Mouse (Mus musculus) kidney, postnatal 0 days (tissue): Measurements from ENCODE around the gene Ppp1r14d. TPM values are rescaled to one million over a fixed set of nuclear protein-coding genes. Genes with fewer than 3 reads are reported as not detected.

Experiments used
- ATAC-seq: fragments of 200-750 bp; cut with Nextera tagmentation; replicated peaks from 2 replicates; pipeline ENCODE4 v1.8.0; 2017; ENCODE audit warnings: low read depth, moderate number of reproducible peaks, moderate TSS enrichment, moderate library complexity; ENCODE audit not compliant: low FRiP score
- DNase-seq: peaks from one replicate; pipeline ENCODE4 v3.0.0-alpha.2; 2016; ENCODE audit warnings: low spot score
- H3K27ac ChIP-seq: fragments of 300-500 bp; sonication (generic); 2 replicates; pipeline ENCODE4 v1.5.1; 2014; ENCODE audit warnings: mild to moderate bottlenecking
- H3K27me3 ChIP-seq: fragments of 300-500 bp; sonication (generic); 2 replicates; pipeline ENCODE4 v1.6.1; 2014; ENCODE audit warnings: low read length, mixed read lengths; ENCODE audit not compliant: insufficient read depth
- H3K36me3 ChIP-seq: fragments of 300-500 bp; sonication (generic); 2 replicates; pipeline ENCODE4 v1.6.1; 2014; ENCODE audit warnings: low read length, mixed read lengths; ENCODE audit not compliant: insufficient read depth
- H3K4me1 ChIP-seq: fragments of 300-500 bp; sonication (generic); replicated peaks from 2 replicates; pipeline ENCODE4 v1.6.1; 2014; ENCODE audit warnings: antibody characterized with exemption, low read length, mixed read lengths; ENCODE audit not compliant: insufficient read depth
- H3K4me2 ChIP-seq: fragments of 300-500 bp; sonication (generic); 2 replicates; pipeline ENCODE4 v1.6.1; 2014; ENCODE audit warnings: mild to moderate bottlenecking, low read length, moderate library complexity, mixed read lengths
- H3K4me3 ChIP-seq: fragments of 300-500 bp; sonication (generic); replicated peaks from 2 replicates; pipeline ENCODE4 v1.5.1; 2014; ENCODE audit warnings: low read depth, low read length
- H3K9ac ChIP-seq: fragments of 300-500 bp; sonication (generic); 2 replicates; pipeline ENCODE4 v1.6.1; 2014; ENCODE audit warnings: low read depth, low read length
- H3K9me3 ChIP-seq: fragments of 300-500 bp; sonication (generic); replicated peaks from 2 replicates; pipeline ENCODE4 v1.6.1; 2016; ENCODE audit warnings: low read length, inconsistent platforms, mixed read lengths
- CTCF ChIP-seq: IDR thresholded peaks from 2 replicates; pipeline ENCODE4 v1.5.1; 2016; ENCODE audit warnings: antibody characterized with exemption, low read depth, mild to moderate bottlenecking, moderate library complexity
- WGBS: fragments of 180-500 bp; shearing (Covaris S2); extraction: QIAGEN DNeasy Blood & Tissue Kit; methylation state at CpG from one replicate; pipeline ENCODE4 v1.1.7; 2014; 5-methylcytosine and 5-hydroxymethylcytosine counted together
- polyA plus RNA-seq: library from polyadenylated mRNA; unstranded; fragments of >200 nt; fragmentation: Nextera tagmentation; extraction: Ambion mirVana; gene quantifications from 2 replicates; pipeline ENCODE4 v1.2.1, GENCODE M21; 2015

Ppp1r14d gene
- polyA plus RNA-seq, 1 experiment from 2014 or later, result 1.0 TPM

- Histone ChIP-seq H3K4me2 (no peak overlapping the region), H3K27me3 (no peaks in the 10 kb centered on the region), H3K9ac (no peak overlapping the region), H3K9me3 (no peaks in the 10 kb centered on the region), H3K27ac (no peak overlapping the region), H3K4me1 (peaks cover 5% of the 10 kb centered on the region; the same call in 1 of the 2 replicates), H3K4me3 (no peak overlapping the region), H3K36me3 (no peaks in the 10 kb centered on the region)
- 37% methylated on average over 4 of the region's 4 CpGs for WGBS
- no peak for TF ChIP-seq CTCF
- DNase-seq, result no peak
- no peak for ATAC-seq
Measured at GRCm38 (mm10) chr2:119196316-119197108, 33.2 kb downstream of the Ppp1r14d start.

DNA sequence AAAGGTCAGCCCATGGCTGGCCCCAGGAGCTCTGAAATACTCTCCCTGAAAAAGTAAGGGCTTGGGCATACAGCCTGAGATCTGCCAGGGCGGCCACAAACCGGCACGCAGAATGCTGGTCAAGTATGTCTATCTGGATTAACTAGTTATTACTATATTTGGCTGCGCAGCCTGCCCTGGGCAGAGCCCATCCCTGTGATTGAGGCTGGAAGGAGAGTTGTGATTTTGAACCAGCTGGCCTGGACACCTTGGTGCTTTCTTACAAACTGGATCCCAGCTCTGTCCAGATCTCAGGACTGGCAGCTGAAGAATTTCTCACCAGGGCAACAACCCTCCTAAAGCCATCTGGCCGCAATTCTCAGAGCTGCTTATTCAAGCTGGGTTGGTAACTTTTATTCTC, 35.6 kb downstream of the Ppp1r14d start:
- ATAC-seq, result no peak
- H3K9me3 ChIP-seq, result no peaks in the 10 kb centered on the region
- H3K4me3 ChIP-seq, result no peak overlapping the region
- no peak for DNase-seq
- peaks cover 5% of the 10 kb centered on the region; the same call in 1 of the 2 replicates for H3K4me1 ChIP-seq
- WGBS, result 84% methylated on average over 5 of the region's 5 CpGs
- no peak overlapping the region for H3K4me2 ChIP-seq
- peak overlapping the region; percentile 1; the same call in 1 of the 2 replicates for H3K9ac ChIP-seq
- H3K27ac ChIP-seq, result no peak overlapping the region
- H3K36me3 ChIP-seq, result no peaks in the 10 kb centered on the region
- no peak for TF ChIP-seq CTCF
- H3K27me3 ChIP-seq, result no peaks in the 10 kb centered on the region

- TF ChIP-seq CTCF, result no peak
- Histone ChIP-seq H3K4me1 (no peaks in the 10 kb centered on the region), H3K9me3 (no peaks in the 10 kb centered on the region), H3K36me3 (no peaks in the 10 kb centered on the region), H3K4me3 (no peak overlapping the region), H3K4me2 (no peak overlapping the region), H3K9ac (no peak overlapping the region), H3K27me3 (no peaks in the 10 kb centered on the region), H3K27ac (no peak overlapping the region)
- WGBS, result 78% methylated on average over 5 of the region's 5 CpGs
- ATAC-seq, result no peak
- no peak for DNase-seq
Measured at GRCm38 (mm10) chr2:119190969-119191368, 38.7 kb downstream of the Ppp1r14d start.

DNA sequence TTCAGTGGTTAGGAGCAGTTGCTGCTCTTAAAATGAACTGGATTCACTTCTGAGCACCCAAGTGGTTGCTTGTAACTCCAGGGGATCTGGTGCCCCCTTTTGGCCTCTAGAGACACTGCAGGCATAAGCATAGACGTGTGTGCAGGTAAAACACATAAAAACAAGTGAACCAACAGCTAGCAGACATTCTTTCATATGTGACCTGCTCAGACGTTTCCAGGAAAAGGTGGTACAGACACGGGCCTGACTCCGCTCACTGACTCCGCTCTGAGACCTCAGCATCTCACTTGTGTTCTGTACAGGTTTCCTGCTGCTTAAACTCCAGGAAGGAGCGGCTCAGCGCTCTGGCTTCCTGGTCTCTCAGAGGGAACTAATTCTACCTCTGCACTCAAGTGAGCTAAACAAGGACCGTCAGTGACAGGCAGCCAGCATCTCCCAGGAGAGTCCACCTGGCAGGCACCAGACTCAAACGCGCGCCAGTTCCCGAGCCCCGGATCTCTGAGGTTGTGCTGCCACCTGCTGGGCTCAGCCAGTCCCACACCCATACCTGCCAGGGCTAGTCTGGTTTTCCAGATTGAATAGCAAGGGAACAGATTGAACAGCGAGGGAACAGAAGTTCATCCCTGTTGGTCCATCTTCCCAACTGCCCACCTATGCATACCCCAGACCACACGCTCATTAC, 40.5 kb downstream of the Ppp1r14d start:
- TF ChIP-seq CTCF, result peak; percentile 80
- no peak overlapping the region for H3K9ac ChIP-seq
- WGBS, result 7% methylated on average over 15 of the region's 15 CpGs

GRCm38 (mm10) chr2:119182914-119183313, 46.8 kb downstream of the Ppp1r14d start:
- no peaks in the 10 kb centered on the region for H3K4me1 ChIP-seq
- no peak for TF ChIP-seq CTCF
- WGBS, result 88% methylated on average over 7 of the region's 7 CpGs
- ATAC-seq (no peak), DNase-seq (no peak)
- no peaks in the 10 kb centered on the region for H3K9me3 ChIP-seq
- H3K36me3 ChIP-seq, result peaks cover 22% of the 10 kb centered on the region
- H3K27me3 ChIP-seq, result no peaks in the 10 kb centered on the region
- H3K4me2 ChIP-seq, result no peak overlapping the region
- no peak overlapping the region for H3K27ac ChIP-seq
- H3K4me3 ChIP-seq, result no peak overlapping the region
- no peak overlapping the region for H3K9ac ChIP-seq

More for the DNA sequence above, 40.5 kb downstream of the Ppp1r14d start:
- no peaks in the 10 kb centered on the region for H3K9me3 ChIP-seq
- H3K4me2 ChIP-seq, result peak overlapping the region; percentile 58
- no peaks in the 10 kb centered on the region for H3K4me1 ChIP-seq
- DNase-seq (peak; percentile 82), ATAC-seq (peak; percentile 73)
- peak overlapping the region; percentile 15 for H3K4me3 ChIP-seq
- no peaks in the 10 kb centered on the region for H3K27me3 ChIP-seq
- H3K36me3 ChIP-seq, result peaks cover 5% of the 10 kb centered on the region
- H3K27ac ChIP-seq, result no peak overlapping the region

DNA sequence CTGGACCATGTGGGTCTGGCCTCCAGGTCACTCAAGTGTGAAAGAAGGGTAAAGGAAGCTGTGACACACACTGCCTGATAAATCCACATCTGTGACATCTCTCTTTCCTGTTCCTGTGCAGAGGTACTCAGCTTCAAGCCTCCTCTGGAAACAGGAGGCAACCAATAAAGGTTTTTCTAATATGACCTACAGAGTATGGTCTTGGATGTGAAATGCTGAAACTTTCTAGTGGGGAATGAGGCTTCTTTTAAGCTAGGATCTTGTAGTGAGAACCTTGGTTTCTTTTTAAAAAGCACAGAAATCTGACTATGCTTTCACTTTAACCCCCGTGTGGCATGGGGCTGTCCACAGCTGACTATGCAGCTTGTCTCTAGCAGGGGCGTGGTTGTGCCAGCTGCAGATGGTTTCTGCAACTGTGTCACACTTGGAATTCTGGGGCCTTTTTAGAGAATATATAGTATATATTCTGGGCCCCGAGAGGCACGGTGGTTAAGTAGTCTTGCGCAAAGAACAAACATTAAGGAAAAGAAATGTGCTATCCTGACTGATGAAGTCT, 52.2 kb downstream of the Ppp1r14d start:
- Histone ChIP-seq H3K36me3 (peaks cover 8% of the 10 kb centered on the region; the same call in 1 of the 2 replicates), H3K4me1 (peaks cover 15% of the 10 kb centered on the region), H3K27ac (no peak overlapping the region), H3K4me3 (no peak overlapping the region), H3K27me3 (no peaks in the 10 kb centered on the region), H3K9me3 (no peaks in the 10 kb centered on the region), H3K9ac (no peak overlapping the region), H3K4me2 (no peak overlapping the region)
- WGBS, result 92% methylated on average over 5 of the region's 5 CpGs
- TF ChIP-seq CTCF, result no peak
- DNase-seq (no peak), ATAC-seq (no peak)
